Mouse (Mus musculus) midbrain, embryonic 10.5 days (tissue): ENCODE measurements around the gene 1700022I11Rik. TPM values are rescaled to one million over a fixed set of nuclear protein-coding genes. Genes with fewer than 3 reads are reported as not detected.

Source experiments
- DNase-seq: peaks from one replicate; pipeline ENCODE4 v3.0.0-alpha.2; 2017; ENCODE audit warnings: low spot score
- H3K27ac ChIP-seq: fragments of 300-500 bp; sonication (generic); replicated peaks from 2 replicates; pipeline ENCODE4 v1.5.1; 2016; ENCODE audit warnings: mild to moderate bottlenecking
- H3K27me3 ChIP-seq: fragments of 300-500 bp; sonication (generic); 2 replicates; pipeline ENCODE4 v1.6.1; 2016; ENCODE audit warnings: low read depth, mild to moderate bottlenecking; ENCODE audit not compliant: poor library complexity, severe bottlenecking
- H3K36me3 ChIP-seq: fragments of 300-500 bp; sonication (generic); 2 replicates; pipeline ENCODE4 v1.6.1; 2016; ENCODE audit warnings: mild to moderate bottlenecking, moderate library complexity
- H3K4me1 ChIP-seq: fragments of 300-500 bp; sonication (generic); 2 replicates; pipeline ENCODE4 v1.6.1; 2016
- H3K4me3 ChIP-seq: fragments of 300-500 bp; sonication (generic); 2 replicates; pipeline ENCODE4 v1.5.1; 2016; ENCODE audit warnings: mild to moderate bottlenecking, moderate library complexity
- H3K9me3 ChIP-seq: fragments of 300-500 bp; sonication (generic); replicated peaks from 2 replicates; pipeline ENCODE4 v1.6.1; 2016; ENCODE audit warnings: mild to moderate bottlenecking
- WGBS: fragments of 180-500 bp; shearing (Covaris S2); methylation state at CpG from one replicate; pipeline ENCODE4 v1.1.7; 2016; 5-methylcytosine and 5-hydroxymethylcytosine counted together
- polyA plus RNA-seq: library from polyadenylated mRNA; unstranded; fragments of >200 nt; fragmentation: Nextera tagmentation; extraction: Ambion mirVana; gene quantifications from 2 replicates; pipeline ENCODE4 v1.2.1, GENCODE M21; 2016

The 1700022I11Rik gene
- polyA plus RNA-seq: 0.47 and 0.59 TPM in 2 replicates

- Histone ChIP-seq H3K27ac (no peak within 1 kb of the TSS), H3K4me1 (peaks cover 14% of the 10 kb centered on the region), H3K4me3 (no peak within 1 kb of the TSS), H3K9me3 (no peaks in the 10 kb centered on the region), H3K27me3 (0 out of 2 replicates have a peak, but pooled peaks cover 5% of the 10 kb centered on the region), H3K36me3 (no peaks in the 10 kb centered on the region)
- 93% methylated on average over 4 of the region's 4 CpGs for WGBS
- no peak for DNase-seq
Observed at GRCm38 (mm10) chr4:42969304-42969703, at the start of gene 1700022I11Rik. TSS of gene 1700022I11Rik (plus strand) at chr4:42969604.

- DNase-seq: no peak
- no peaks in the 10 kb centered on the region for H3K36me3 ChIP-seq
- H3K9me3 ChIP-seq: no peaks in the 10 kb centered on the region
- H3K27me3 ChIP-seq: peaks cover 53% of the 10 kb centered on the region
- no peak overlapping the region for H3K27ac ChIP-seq
- H3K4me1 ChIP-seq: peaks cover 12% of the 10 kb centered on the region
- no peak overlapping the region for H3K4me3 ChIP-seq
- 87% methylated on average over 9 of the region's 9 CpGs for WGBS
Observed at GRCm38 (mm10) chr4:42920726-42921125, 48.7 kb upstream of the 1700022I11Rik start.

GRCm38 (mm10) chr4:42921536-42921935, 47.9 kb upstream of the 1700022I11Rik start:
- H3K9me3 ChIP-seq: no peaks in the 10 kb centered on the region

GRCm38 (mm10) chr4:42922056-42922455, 47.3 kb upstream of the 1700022I11Rik start:
- no peaks in the 10 kb centered on the region for H3K9me3 ChIP-seq
- no peak overlapping the region for H3K4me3 ChIP-seq
- peaks cover 42% of the 10 kb centered on the region for H3K27me3 ChIP-seq
- no peak for DNase-seq
- no peak overlapping the region for H3K27ac ChIP-seq
- H3K36me3 ChIP-seq: no peaks in the 10 kb centered on the region
- WGBS: 77% methylated on average over 6 of the region's 6 CpGs
- peaks cover 7% of the 10 kb centered on the region for H3K4me1 ChIP-seq

More at GRCm38 (mm10) chr4:42921536-42921935, 47.9 kb upstream of the 1700022I11Rik start:
- peaks cover 10% of the 10 kb centered on the region for H3K4me1 ChIP-seq
- no peak overlapping the region for H3K4me3 ChIP-seq
- no peak overlapping the region for H3K27ac ChIP-seq
- DNase-seq: no peak
- WGBS: 80% methylated on average over 2 of the region's 2 CpGs
- no peaks in the 10 kb centered on the region for H3K36me3 ChIP-seq
- H3K27me3 ChIP-seq: peaks cover 45% of the 10 kb centered on the region

- H3K36me3 ChIP-seq: no peaks in the 10 kb centered on the region
- H3K4me1 ChIP-seq: peaks cover 3% of the 10 kb centered on the region
- WGBS: 93% methylated on average over 8 of the region's 8 CpGs
- peaks cover 38% of the 10 kb centered on the region for H3K27me3 ChIP-seq
- DNase-seq: no peak
- H3K9me3 ChIP-seq: no peaks in the 10 kb centered on the region
- H3K4me3 ChIP-seq: no peak overlapping the region
- no peak overlapping the region for H3K27ac ChIP-seq
Observed at GRCm38 (mm10) chr4:42922461-42922860, 46.9 kb upstream of the 1700022I11Rik start.

GRCm38 (mm10) chr4:42924095-42924710, 45.2 kb upstream of the 1700022I11Rik start:
- no peak overlapping the region for H3K4me3 ChIP-seq
- no peak for DNase-seq
- no peaks in the 10 kb centered on the region for H3K9me3 ChIP-seq
- peaks cover 20% of the 10 kb centered on the region; the same call in 1 of the 2 replicates for H3K27me3 ChIP-seq
- 0 out of 2 replicates have a peak, but pooled peaks cover 3% of the 10 kb centered on the region for H3K4me1 ChIP-seq
- H3K36me3 ChIP-seq: no peaks in the 10 kb centered on the region
- WGBS: 80% methylated on average over 13 of the region's 13 CpGs
- no peak overlapping the region for H3K27ac ChIP-seq

- Histone ChIP-seq H3K4me3 (no peak overlapping the region), H3K9me3 (no peaks in the 10 kb centered on the region), H3K4me1 (peaks cover under 1% of the 10 kb centered on the region; the same call in 1 of the 2 replicates), H3K27ac (no peak overlapping the region), H3K27me3 (peaks cover 29% of the 10 kb centered on the region), H3K36me3 (no peaks in the 10 kb centered on the region)
- DNase-seq: no peak
- 84% methylated on average over 5 of the region's 5 CpGs for WGBS
Observed at GRCm38 (mm10) chr4:42928209-42928608, 41.2 kb upstream of the 1700022I11Rik start.

GRCm38 (mm10) chr4:42928952-42929351, 40.5 kb upstream of the 1700022I11Rik start:
- DNase-seq: no peak
- no peaks in the 10 kb centered on the region for H3K9me3 ChIP-seq
- WGBS: 95% methylated on average over 9 of the region's 9 CpGs

GRCm38 (mm10) chr4:42932229-42932969, 37.0 kb upstream of the 1700022I11Rik start:
- H3K4me3 ChIP-seq: no peak overlapping the region
- no peak overlapping the region for H3K27ac ChIP-seq
- 75% methylated on average over 8 of the region's 8 CpGs for WGBS
- DNase-seq: no peak
- H3K27me3 ChIP-seq: peaks cover 34% of the 10 kb centered on the region
- H3K36me3 ChIP-seq: no peaks in the 10 kb centered on the region
- H3K9me3 ChIP-seq: no peaks in the 10 kb centered on the region
- H3K4me1 ChIP-seq: peaks cover 8% of the 10 kb centered on the region

More at GRCm38 (mm10) chr4:42928952-42929351, 40.5 kb upstream of the 1700022I11Rik start:
- Histone ChIP-seq H3K36me3 (no peaks in the 10 kb centered on the region), H3K27me3 (peaks cover 30% of the 10 kb centered on the region), H3K4me1 (peaks cover 8% of the 10 kb centered on the region), H3K27ac (no peak overlapping the region), H3K4me3 (no peak overlapping the region)

- 9% methylated on average over 22 of the region's 22 CpGs for WGBS
- Histone ChIP-seq H3K27me3 (peaks cover 44% of the 10 kb centered on the region), H3K36me3 (no peaks in the 10 kb centered on the region), H3K27ac (no peak overlapping the region), H3K4me1 (peaks cover 8% of the 10 kb centered on the region), H3K9me3 (no peaks in the 10 kb centered on the region), H3K4me3 (peak overlapping the region; percentile 40)
- DNase-seq: peak; percentile 65
Observed at GRCm38 (mm10) chr4:42933630-42934029, 35.8 kb upstream of the 1700022I11Rik start.

- H3K27ac ChIP-seq: no peak overlapping the region
- H3K27me3 ChIP-seq: peaks cover 22% of the 10 kb centered on the region
- H3K9me3 ChIP-seq: no peaks in the 10 kb centered on the region
- H3K36me3 ChIP-seq: no peaks in the 10 kb centered on the region
- H3K4me1 ChIP-seq: peaks cover 8% of the 10 kb centered on the region
- 82% methylated on average over 7 of the region's 7 CpGs for WGBS
- H3K4me3 ChIP-seq: no peak overlapping the region
- DNase-seq: no peak
Observed at GRCm38 (mm10) chr4:42941396-42941795, 28.0 kb upstream of the 1700022I11Rik start.

- Histone ChIP-seq H3K4me3 (no peak overlapping the region), H3K27ac (no peak overlapping the region), H3K9me3 (no peaks in the 10 kb centered on the region), H3K4me1 (peaks cover 28% of the 10 kb centered on the region), H3K36me3 (no peaks in the 10 kb centered on the region), H3K27me3 (peaks cover 26% of the 10 kb centered on the region)
- DNase-seq: no peak
- WGBS: 89% methylated on average over 5 of the region's 5 CpGs
Observed at GRCm38 (mm10) chr4:42943341-42943740, 26.1 kb upstream of the 1700022I11Rik start.

GRCm38 (mm10) chr4:42944185-42944584, 25.2 kb upstream of the 1700022I11Rik start:
- no peak for DNase-seq
- Histone ChIP-seq H3K4me1 (peaks cover 36% of the 10 kb centered on the region), H3K36me3 (no peaks in the 10 kb centered on the region), H3K4me3 (no peak overlapping the region), H3K27me3 (peaks cover 21% of the 10 kb centered on the region), H3K27ac (no peak overlapping the region), H3K9me3 (no peaks in the 10 kb centered on the region)
- 87% methylated on average over 9 of the region's 9 CpGs for WGBS
